Mouse (Mus musculus): ENCODE results near the gene Lysmd1.
A peak's percentile ranks its signal among the peaks of the same experiment; 100 is the strongest.

DNA sequence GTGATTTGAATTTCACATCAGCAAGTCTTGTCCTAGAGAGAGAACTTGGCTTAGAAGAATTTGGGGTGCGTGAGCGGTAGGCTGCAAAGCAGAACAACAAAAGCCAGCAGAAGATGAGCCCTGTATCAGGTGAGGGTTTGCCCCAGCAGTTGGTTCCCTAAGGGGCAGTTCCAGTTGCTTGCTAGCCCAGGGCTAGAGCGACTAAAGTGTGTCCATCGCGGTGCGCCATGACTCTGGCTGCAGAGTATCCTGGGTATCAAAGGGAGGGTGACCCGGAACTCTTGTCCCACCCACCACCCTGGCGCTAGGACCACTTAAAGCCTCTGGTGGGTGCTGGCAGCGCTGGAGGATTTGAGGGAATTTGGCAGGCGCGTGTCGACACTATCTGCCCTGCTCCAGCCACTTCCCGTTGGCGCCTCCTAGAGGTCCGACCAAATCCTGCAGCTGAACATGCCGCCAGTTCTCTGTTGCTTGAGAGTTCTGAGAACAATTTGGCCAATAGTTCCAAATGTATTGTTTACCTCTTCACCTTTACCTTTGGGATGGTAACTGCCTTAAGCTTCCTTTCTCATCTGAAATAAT, 40.2 kb downstream of the Lysmd1 start:
- TF ChIP-seq CTCF (IDR thresholded peaks at IDR 0.05; ENCODE audit: low read depth, low read length) (peak; percentile 93), POLR2A (IDR thresholded peaks at IDR 0.05; ENCODE audit: extremely low read depth, insufficient read depth, low read length) (no peak)
